Mouse (Mus musculus) small intestine, adult 2 months (tissue): ENCODE data around the gene Ptgfrn.

Experiments used
- CTCF ChIP-seq: fragments of 200-500 bp; IDR thresholded peaks from 2 replicates; pipeline ENCODE4 v1.5.1; 2012; ENCODE audit warnings: low read depth, mild to moderate bottlenecking, control low read depth, inconsistent platforms, low read length, moderate library complexity, mixed read lengths; ENCODE audit not compliant: insufficient replicate concordance, insufficient read length; ENCODE audit errors: extremely low read depth
- POLR2A ChIP-seq: fragments of 200-500 bp; IDR thresholded peaks from 2 replicates; pipeline ENCODE4 v1.6.1; 2012; ENCODE audit warnings: low read depth, mild to moderate bottlenecking, control low read depth, inconsistent platforms, low read length, moderate library complexity

GRCm38 (mm10) chr3:101070230-101070795 is 39.8 kb downstream of the Ptgfrn start:
- TF ChIP-seq POLR2A (no peak), CTCF (no peak)
